Mouse (Mus musculus) midbrain, embryonic 13.5 days (tissue): Measurements from ENCODE around the gene Tmsb15b2. TPM values are rescaled to one million over a fixed set of nuclear protein-coding genes. Genes with fewer than 3 reads are reported as not detected.
A peak's percentile ranks its signal among the peaks of the same experiment; 100 is the strongest.
"Not testable (repeated sequence)": the region's sequence is repeated elsewhere in the genome, so short reads cannot be mapped to it uniquely, and the experiment has no call there.

Experiments used
- ATAC-seq: fragments of 200-750 bp; cut with Nextera tagmentation; 2 replicates; pipeline ENCODE4 v1.8.0; 2017; ENCODE audit warnings: mild to moderate bottlenecking, moderate TSS enrichment, moderate library complexity
- H3K27ac ChIP-seq: fragments of 300-500 bp; sonication (generic); 2 replicates; pipeline ENCODE4 v1.5.1; 2015; ENCODE audit warnings: inconsistent platforms, mild to moderate bottlenecking, moderate library complexity
- H3K27me3 ChIP-seq: fragments of 300-500 bp; sonication (generic); 2 replicates; pipeline ENCODE4 v1.6.1; 2015; ENCODE audit warnings: mild to moderate bottlenecking, inconsistent platforms
- H3K36me3 ChIP-seq: fragments of 300-500 bp; sonication (generic); 2 replicates; pipeline ENCODE4 v1.6.1; 2015; ENCODE audit warnings: mild to moderate bottlenecking, inconsistent platforms
- H3K4me1 ChIP-seq: fragments of 300-500 bp; sonication (generic); replicated peaks from 2 replicates; pipeline ENCODE4 v1.6.1; 2015; ENCODE audit warnings: inconsistent platforms
- H3K4me2 ChIP-seq: fragments of 300-500 bp; sonication (generic); replicated peaks from 2 replicates; pipeline ENCODE4 v1.6.1; 2015; ENCODE audit warnings: moderate library complexity, mild to moderate bottlenecking, inconsistent platforms
- H3K4me3 ChIP-seq: fragments of 300-500 bp; sonication (generic); replicated peaks from 2 replicates; pipeline ENCODE4 v1.5.1; 2015; ENCODE audit warnings: mild to moderate bottlenecking, inconsistent platforms
- H3K9ac ChIP-seq: fragments of 300-500 bp; sonication (generic); replicated peaks from 2 replicates; pipeline ENCODE4 v1.6.1; 2015; ENCODE audit warnings: mild to moderate bottlenecking, inconsistent platforms
- H3K9me3 ChIP-seq: fragments of 300-500 bp; sonication (generic); 2 replicates; pipeline ENCODE4 v1.6.1; 2016; ENCODE audit warnings: mild to moderate bottlenecking, inconsistent platforms
- WGBS: fragments of 180-500 bp; shearing (Covaris S2); methylation state at CpG from one replicate; pipeline ENCODE4 v1.1.7; 2015; 5-methylcytosine and 5-hydroxymethylcytosine counted together
- polyA plus RNA-seq: library from polyadenylated mRNA; unstranded; fragments of >200 nt; fragmentation: Nextera tagmentation; extraction: Ambion mirVana; gene quantifications from 2 replicates; pipeline ENCODE4 v1.2.1, GENCODE M21; 2015

The Tmsb15b2 gene
- polyA plus RNA-seq, 1 experiment from 2014 or later = 99.7 TPM

- 34% methylated on average over 15 of the region's 15 CpGs for WGBS
- Histone ChIP-seq H3K36me3 (no peaks in the 10 kb centered on the region), H3K9me3 (no peaks in the 10 kb centered on the region), H3K9ac (peak within 1 kb of the TSS; percentile 63), H3K4me1 (no peaks in the 10 kb centered on the region), H3K4me3 (peak within 1 kb of the TSS; percentile 47), H3K27me3 (no peaks in the 10 kb centered on the region), H3K27ac (no peak within 1 kb of the TSS), H3K4me2 (peak within 1 kb of the TSS; percentile 59)
- ATAC-seq = peak; percentile 100
Measured at GRCm38 (mm10) chrX:136976424-136977084, 1.3 kb upstream of the Tmsb15b2 start, which contains the start of the genes Tmsb15l and Tmsb15b1. TSS of gene Tmsb15l (minus strand) at chrX:136976869. TSS of gene Tmsb15b1 (minus strand) at chrX:136976874.

DNA sequence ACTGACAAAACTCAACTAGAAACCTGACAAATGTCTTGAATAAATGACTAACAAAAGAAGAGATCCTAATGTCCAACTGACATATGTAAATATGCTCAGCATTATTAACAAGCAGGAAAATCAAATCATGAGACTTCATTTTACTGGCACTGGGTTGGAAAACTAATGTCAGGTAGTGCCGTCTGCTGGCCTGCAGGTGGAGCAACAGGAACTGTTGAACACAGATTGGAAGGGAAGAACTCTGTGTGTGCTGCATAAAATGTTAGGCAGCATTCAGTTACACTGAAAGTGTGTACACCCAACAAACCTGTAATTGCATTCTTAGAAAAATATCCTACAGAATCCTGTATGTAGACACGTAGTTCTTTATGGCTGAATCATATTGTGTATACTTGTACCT lies 15.6 kb downstream of the Tmsb15b2 start:
- H3K4me1 ChIP-seq = no peaks in the 10 kb centered on the region
- no peak overlapping the region for H3K27ac ChIP-seq
- H3K4me3 ChIP-seq = no peak overlapping the region
- no peak for ATAC-seq
- WGBS = 25% methylated on average over 2 of the region's 2 CpGs
- H3K9ac ChIP-seq = no peak overlapping the region
- no peaks in the 10 kb centered on the region for H3K27me3 ChIP-seq
- H3K4me2 ChIP-seq = no peak overlapping the region
- H3K36me3 ChIP-seq = no peaks in the 10 kb centered on the region
- no peaks in the 10 kb centered on the region for H3K9me3 ChIP-seq

DNA sequence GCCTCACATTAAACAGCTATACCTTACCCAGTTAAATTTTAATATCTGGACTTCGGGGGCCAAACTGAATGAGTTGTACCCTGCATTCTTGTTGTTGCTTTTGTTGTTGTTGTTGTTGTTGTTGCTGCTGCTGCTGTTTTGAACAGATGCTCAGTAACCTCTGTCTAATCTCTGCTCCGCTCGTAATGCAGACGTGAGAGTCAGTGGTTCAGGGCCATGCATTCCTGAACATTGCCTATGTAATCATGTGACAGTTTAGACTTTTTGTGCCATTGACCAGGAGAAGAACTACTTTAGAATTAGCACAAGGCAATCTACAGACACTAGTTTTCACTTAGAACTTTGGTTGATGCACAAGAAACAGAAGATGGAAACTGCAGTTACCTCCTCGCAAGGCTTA lies 17.0 kb downstream of the Tmsb15b2 start:
- peak overlapping the region; percentile 52 for H3K4me2 ChIP-seq
- H3K4me3 ChIP-seq = peak overlapping the region; percentile 45
- not testable (repeated sequence) for H3K4me1 ChIP-seq, H3K9me3 ChIP-seq, H3K27me3 ChIP-seq, H3K36me3 ChIP-seq, H3K27ac ChIP-seq
- 55% methylated on average over 5 of the region's 5 CpGs for WGBS
- 0 out of 2 replicates have a peak overlapping the region, but pooled peaks have one; percentile 28 for H3K9ac ChIP-seq
- peak; percentile 32; the same call in 1 of the 2 replicates for ATAC-seq

DNA sequence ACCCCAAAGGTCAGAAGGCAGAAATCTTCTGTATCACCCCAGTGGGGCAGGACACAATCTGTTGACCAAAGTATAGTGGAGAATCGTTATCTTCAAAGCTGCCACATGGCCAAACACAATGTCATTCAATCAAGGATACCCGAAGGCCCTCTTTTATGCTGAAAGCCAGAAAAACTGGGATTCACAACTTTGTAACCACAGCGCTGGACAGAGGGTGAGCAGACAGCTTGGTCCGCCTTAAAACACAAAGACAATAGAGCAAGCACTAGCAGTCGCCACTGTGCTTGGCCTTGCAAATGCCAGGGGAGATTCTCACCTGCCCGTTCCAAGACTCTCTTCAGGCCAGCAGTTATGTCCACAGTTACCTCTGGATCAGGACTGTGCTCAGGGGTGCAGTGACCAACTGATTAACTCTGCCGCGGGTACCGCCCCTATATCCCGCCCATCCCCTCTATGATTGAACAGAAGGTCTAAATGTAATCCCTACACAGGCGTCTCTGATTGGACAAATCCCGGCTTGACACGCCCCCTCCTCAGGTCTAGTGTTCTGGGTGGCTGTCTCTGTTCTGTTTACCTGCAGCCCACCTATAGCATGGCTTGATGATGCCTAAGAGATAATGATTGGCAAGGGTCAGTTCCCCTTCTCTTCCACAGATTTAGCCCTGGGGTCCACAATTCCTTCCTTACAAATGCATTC lies 17.6 kb downstream of the Tmsb15b2 start:
- not testable (repeated sequence) for H3K9me3 ChIP-seq, H3K36me3 ChIP-seq, H3K27me3 ChIP-seq, H3K4me1 ChIP-seq, H3K27ac ChIP-seq
- peak overlapping the region; percentile 58 for H3K9ac ChIP-seq
- H3K4me2 ChIP-seq = peak overlapping the region; percentile 52
- peak overlapping the region; percentile 45 for H3K4me3 ChIP-seq
- 28% methylated on average over 13 of the region's 13 CpGs for WGBS
- ATAC-seq = peak; percentile 100

DNA sequence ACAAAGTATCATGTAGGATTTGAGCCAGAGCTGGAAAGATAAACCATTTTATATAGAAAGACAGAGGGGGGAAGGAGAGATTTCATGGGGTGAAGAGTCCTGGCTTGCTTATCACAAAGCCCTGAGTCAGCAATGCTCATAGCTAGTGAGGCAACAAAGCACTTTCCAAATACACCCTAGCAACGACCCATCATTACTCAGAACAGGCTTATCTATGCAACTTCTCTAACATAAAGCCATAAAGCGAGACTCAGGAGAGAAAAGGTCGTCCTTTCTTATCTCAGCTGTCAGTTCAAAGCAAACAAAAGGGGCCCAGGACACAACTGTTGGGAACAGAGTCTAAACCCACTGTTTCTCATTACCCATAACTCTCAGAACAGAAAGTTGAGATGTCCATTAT lies 37.3 kb downstream of the Tmsb15b2 start:
- 56% methylated on average over 3 of the region's 3 CpGs for WGBS
- no peak overlapping the region for H3K9ac ChIP-seq
- H3K4me3 ChIP-seq = no peak overlapping the region
- H3K27me3 ChIP-seq = no peaks in the 10 kb centered on the region
- no peak overlapping the region for H3K27ac ChIP-seq
- ATAC-seq = no peak
- H3K9me3 ChIP-seq = no peaks in the 10 kb centered on the region
- no peaks in the 10 kb centered on the region for H3K36me3 ChIP-seq
- H3K4me1 ChIP-seq = no peaks in the 10 kb centered on the region
- H3K4me2 ChIP-seq = no peak overlapping the region

GRCm38 (mm10) chrX:136927031-136927430 lies 48.3 kb downstream of the Tmsb15b2 start, which contains the start of gene H2bfm:
TSS of gene H2bfm (plus strand) at chrX:136927325.
- no peak for ATAC-seq
- H3K36me3 ChIP-seq = no peaks in the 10 kb centered on the region

DNA sequence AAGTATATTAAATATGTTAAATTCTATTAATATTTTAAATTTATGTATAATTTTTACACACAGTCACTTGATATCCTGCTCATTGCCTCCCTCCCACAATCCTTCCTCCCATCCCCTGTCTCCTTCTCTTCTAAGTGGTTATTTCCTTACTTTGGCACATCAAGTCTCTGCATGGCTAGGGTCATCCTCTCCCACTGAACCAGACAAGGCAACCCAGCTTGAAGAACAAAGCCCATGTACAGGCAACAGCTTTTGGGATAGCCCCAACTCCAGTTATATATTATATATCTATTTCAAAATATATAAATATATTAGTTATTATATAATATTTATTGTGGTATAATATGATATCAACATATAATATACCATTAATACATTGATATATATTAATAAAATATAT lies 49.4 kb downstream of the Tmsb15b2 start:
- H3K4me1 ChIP-seq = no peaks in the 10 kb centered on the region
- peaks cover 3% of the 10 kb centered on the region; the same call in 1 of the 2 replicates for H3K9me3 ChIP-seq
- H3K27me3 ChIP-seq = no peaks in the 10 kb centered on the region
- no peak overlapping the region for H3K9ac ChIP-seq
- no peaks in the 10 kb centered on the region for H3K36me3 ChIP-seq
- no peak overlapping the region for H3K4me2 ChIP-seq
- no peak overlapping the region for H3K4me3 ChIP-seq
- no peak overlapping the region for H3K27ac ChIP-seq
- ATAC-seq = no peak

More at GRCm38 (mm10) chrX:136927031-136927430, 48.3 kb downstream of the Tmsb15b2 start, which contains the start of gene H2bfm:
- 88% methylated on average over 14 of the region's 14 CpGs for WGBS
- Histone ChIP-seq H3K4me2 (no peak within 1 kb of the TSS), H3K4me1 (no peaks in the 10 kb centered on the region), H3K4me3 (no peak within 1 kb of the TSS), H3K27me3 (no peaks in the 10 kb centered on the region), H3K9ac (no peak within 1 kb of the TSS), H3K9me3 (peaks cover 3% of the 10 kb centered on the region; the same call in 1 of the 2 replicates), H3K27ac (no peak within 1 kb of the TSS)

Other genes with a start within 250 kb of the Tmsb15b2 start
- gene Morf4l2, start 231.8 kb downstream of the Tmsb15b2 start, polyA plus RNA-seq = 563 and 601 TPM in 2 replicates
- gene Glra4, start 195.4 kb downstream of the Tmsb15b2 start, polyA plus RNA-seq = 0.10 TPM in 1 of 2 replicates, not detected in the other
- gene Plp1, start 152.8 kb downstream of the Tmsb15b2 start, polyA plus RNA-seq = 8.7 and 10.7 TPM in 2 replicates
- gene Rab9b, start 106.7 kb downstream of the Tmsb15b2 start, polyA plus RNA-seq = 14.7 and 16.8 TPM in 2 replicates
- gene H2bfm, start 48.2 kb downstream of the Tmsb15b2 start, polyA plus RNA-seq = not detected in 2 replicates
- 6.8 and 11.3 TPM in 2 replicates for gene Tmsb15l, start 1.4 kb upstream of the Tmsb15b2 start, polyA plus RNA-seq
- 32.7 and 36.1 TPM in 2 replicates for gene Tmsb15b1, start 1.4 kb upstream of the Tmsb15b2 start, polyA plus RNA-seq
- gene Zcchc18, start 17.7 kb upstream of the Tmsb15b2 start, polyA plus RNA-seq = 234 and 245 TPM in 2 replicates
- 14.7 and 16.9 TPM in 2 replicates for gene Slc25a53, start 62.8 kb upstream of the Tmsb15b2 start, polyA plus RNA-seq
- 8.2 and 9.8 TPM in 2 replicates for gene Fam199x, start 74.1 kb upstream of the Tmsb15b2 start, polyA plus RNA-seq
- not detected in 2 replicates for gene Esx1, start 146.6 kb upstream of the Tmsb15b2 start, polyA plus RNA-seq